Comparison of ENCODE assay signal across 8 mouse cellular contexts in the genomic region with DNA sequence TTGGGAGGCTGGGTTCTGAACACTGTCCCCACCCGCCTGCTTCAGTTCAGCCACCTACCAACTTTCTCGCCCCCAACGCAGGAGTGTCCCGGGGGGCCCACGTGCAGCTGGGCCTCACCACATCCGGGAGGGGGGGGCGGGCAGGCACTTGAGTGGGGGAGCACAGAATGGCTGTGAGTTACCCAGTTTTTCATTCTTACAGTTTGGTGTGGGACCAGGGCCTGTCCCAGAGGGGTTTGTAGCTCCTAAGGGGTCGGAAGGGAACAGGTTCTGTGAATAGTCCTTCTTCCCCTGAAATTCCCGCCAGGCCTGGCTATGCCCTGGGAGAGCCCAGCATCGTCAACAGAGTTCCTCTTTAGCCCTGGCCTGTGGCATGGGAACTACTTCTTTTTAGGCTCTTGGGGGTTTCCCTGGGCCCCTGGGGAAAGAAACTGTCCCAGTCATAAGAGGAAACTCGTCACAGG. TPM values are rescaled to one million over a fixed set of nuclear protein-coding genes. Genes with fewer than 3 reads are reported as not detected.
DNase-seq lines count a peak whose midpoint lies in the region; ATAC-seq and TF ChIP-seq lines count a peak whose summit lies in the region.
"Had no signal": no experiment of that assay in that cellular context is flagged by ENCODE, and none has a peak within 500 bp of the region (broad histone marks: within the 10 kb centered on the region; RNA-seq: fewer than 3 reads in every experiment).

No protein-coding gene starts in this region.

- no peak overlapping the region for H3K27ac ChIP-seq in testis, adult 2 months (ENCODE audit: control insufficient read depth, insufficient read depth, low read depth, low read length)
- peak overlapping the region; percentile 61; the same call in 1 of the 2 replicates for H3K27ac ChIP-seq in heart, postnatal 0 days (ENCODE audit: low read depth)

- DNase-seq in testis, postnatal 10 days (ENCODE audit: low spot score): no peak
- no peak for DNase-seq in heart, postnatal 0 days (ENCODE audit: low spot score)
- DNase-seq in cerebellum, postnatal 4 days (ENCODE audit: low spot score in 2 of 2): no peak
- no peak for DNase-seq in layer of hippocampus, postnatal 10 days (ENCODE audit: low spot score in 2 of 2)
- no peak for DNase-seq in adrenal gland, adult 8-10 months

- H3K9ac ChIP-seq in heart, postnatal 0 days (replicated peaks; ENCODE audit: low read depth, low read length): no peak overlapping the region

- TF ChIP-seq CTCF in testis, adult 2 months (IDR thresholded peaks at IDR 0.05; ENCODE audit: control insufficient read depth, insufficient read depth, insufficient replicate concordance, low read depth, low read length): no peak
- no peak for TF ChIP-seq CTCF in heart, postnatal 0 days (IDR thresholded peaks at IDR 0.05; ENCODE audit: low read depth)

- no peaks in the 10 kb centered on the region for H3K27me3 ChIP-seq in testis, adult 2 months (ENCODE audit: control insufficient read depth, insufficient read depth, low read length)
- H3K27me3 ChIP-seq in heart, postnatal 0 days (ENCODE audit: control insufficient read depth, insufficient read depth, low read length): peaks cover 12% of the 10 kb centered on the region

- no peaks in the 10 kb centered on the region for H3K36me3 ChIP-seq in testis, adult 2 months (ENCODE audit: control insufficient read depth, insufficient read depth, low read length)
- no peaks in the 10 kb centered on the region for H3K36me3 ChIP-seq in heart, postnatal 0 days (replicated peaks; ENCODE audit: control insufficient read depth, insufficient read depth, low read length)

- H3K4me1 ChIP-seq in testis, adult 2 months (ENCODE audit: control insufficient read depth, insufficient read depth, low read length): peaks cover 12% of the 10 kb centered on the region
- no peaks in the 10 kb centered on the region for H3K4me1 ChIP-seq in heart, postnatal 0 days (ENCODE audit: control insufficient read depth, insufficient read depth)

- WGBS in heart, postnatal 0 days: 60% methylated on average over 11 of the region's 11 CpGs

- no peak for ATAC-seq in heart, postnatal 0 days (ENCODE audit: insufficient read depth, low read depth)
- peak; percentile 33 for ATAC-seq in monocyte, adult 5-6 weeks (replicated peaks; ENCODE audit: insufficient number of reproducible peaks, low FRiP score, low TSS enrichment, poor library complexity, severe bottlenecking)

- TF ChIP-seq EP300 in heart, postnatal 0 days (IDR thresholded peaks at IDR 0.05; ENCODE audit: low read depth): no peak

- peak overlapping the region; percentile 55 for H3K4me3 ChIP-seq in testis, adult 2 months (ENCODE audit: control insufficient read depth, low read depth, low read length)
- H3K4me3 ChIP-seq in heart, postnatal 0 days (ENCODE audit: low read depth, low read length): peak overlapping the region; percentile 58; the same call in 1 of the 2 replicates

- no peak for TF ChIP-seq POLR2A in testis, adult 2 months (IDR thresholded peaks at IDR 0.05; ENCODE audit: control insufficient read depth, low read depth, low read length)

- H3K4me2 ChIP-seq in heart, postnatal 0 days (ENCODE audit: low read depth, low read length): peak overlapping the region; percentile 85; the same call in 1 of the 2 replicates

- no peaks in the 10 kb centered on the region for H3K9me3 ChIP-seq in heart, postnatal 0 days (replicated peaks; ENCODE audit: control insufficient read depth, low read length)

RNA-seq across cellular contexts. Expression of a gene that starts 0.8 kb away (rescaled TPM):
- polyA plus RNA-seq in testis, adult 2 months (2012; rRNA removed): 6.7 and 9.6 TPM in 2 replicates
- 6.8 and 13.8 TPM in 2 replicates for total RNA-seq in heart, postnatal 0 days (2014; rRNA removed; ENCODE audit: low replicate concordance)
- polyA plus RNA-seq in heart, postnatal 0 days (2015; fragmentation: Nextera tagmentation; extraction: Ambion mirVana): 5.1 and 7.3 TPM in 2 replicates
- 141 to 443 TPM (median 158 TPM) in 3 replicates for total RNA-seq in monocyte, adult 5-6 weeks (2017)
- 1 to 10 TPM; 3.1 to 3.7 TPM for total RNA-seq in layer of hippocampus, postnatal 10 days (2021)
- under 1 TPM; 0.91 to 0.96 (median 0.92) TPM for total RNA-seq in adrenal gland, adult 8-10 months (2022)

RNA-seq across cellular contexts. Expression of a gene that starts 3.3 kb away (rescaled TPM):
- polyA plus RNA-seq in testis, adult 2 months (2012; rRNA removed): not detected in 2 replicates
- not detected in 2 replicates for total RNA-seq in heart, postnatal 0 days (2014; rRNA removed; ENCODE audit: low replicate concordance)
- polyA plus RNA-seq in heart, postnatal 0 days (2015; fragmentation: Nextera tagmentation; extraction: Ambion mirVana): not detected in 2 replicates
- 0.11 to 1.6 TPM (median 1.1 TPM) in 3 replicates for total RNA-seq in monocyte, adult 5-6 weeks (2017)
- total RNA-seq in layer of hippocampus, postnatal 10 days (2021): not detected
- not detected for total RNA-seq in adrenal gland, adult 8-10 months (2022)
- total RNA-seq: heart, adult 18-20 months had no signal

RNA-seq across cellular contexts. Expression of a gene that starts 27.9 kb away (rescaled TPM):
- polyA plus RNA-seq in testis, adult 2 months (2012; rRNA removed): 0.16 and 0.17 TPM in 2 replicates
- 1.1 and 2.0 TPM in 2 replicates for total RNA-seq in heart, postnatal 0 days (2014; rRNA removed; ENCODE audit: low replicate concordance)
- 0.67 and 0.71 TPM in 2 replicates for polyA plus RNA-seq in heart, postnatal 0 days (2015; fragmentation: Nextera tagmentation; extraction: Ambion mirVana)
- 0.10 TPM in 1 of 3 replicates, not detected in the others for total RNA-seq in monocyte, adult 5-6 weeks (2017)
- under 1 TPM; 0.23 to 0.29 TPM for total RNA-seq in layer of hippocampus, postnatal 10 days (2021)
- 1 to 10 TPM; 1.1 to 1.7 (median 1.6) TPM for total RNA-seq in adrenal gland, adult 8-10 months (2022)
